Mouse (Mus musculus): ENCODE data around the gene Ccdc82. TPM values are rescaled to one million over a fixed set of nuclear protein-coding genes. Genes with fewer than 3 reads are reported as not detected.

Ccdc82 gene
- polyA plus RNA-seq (2012; rRNA removed) = 13.4 and 14.7 TPM in 2 replicates
- 8.2 TPM in 2 replicates for polyA plus RNA-seq (2014; fragmentation: Nextera tagmentation; extraction: Ambion mirVana)

GRCm38 (mm10) chr9:13246815-13247638 is at the start of gene Ccdc82:
Ccdc82 (plus strand) TSS chr9:13246955.
- H3K4me3 ChIP-seq (replicated peaks; ENCODE audit: low read length) = peak within 1 kb of the TSS; percentile 54
- H3K27ac ChIP-seq (replicated peaks; ENCODE audit: low read depth, low read length) = peak within 1 kb of the TSS; percentile 70
- no peaks in the 10 kb centered on the region for H3K36me3 ChIP-seq (ENCODE audit: control insufficient read depth, insufficient read depth, low read length)
- peak within 1 kb of the TSS; percentile 86 for H3K4me2 ChIP-seq (replicated peaks; ENCODE audit: low read depth, low read length, severe bottlenecking)
- H3K27me3 ChIP-seq (ENCODE audit: control insufficient read depth, insufficient read depth, low read length) = no peaks in the 10 kb centered on the region
- H3K4me1 ChIP-seq (ENCODE audit: control insufficient read depth, insufficient read depth, low read length) = peaks cover 10% of the 10 kb centered on the region
- peak within 1 kb of the TSS; percentile 63 for H3K9ac ChIP-seq (ENCODE audit: low read depth, low read length, severe bottlenecking)
- DNase-seq (ENCODE audit: low spot score) = peak; percentile 90
- H3K9me3 ChIP-seq (ENCODE audit: control insufficient read depth, low read length) = no peaks in the 10 kb centered on the region; the same call in 1 of the 2 replicates
- WGBS = 6% methylated on average over 17 of the region's 39 CpGs
- peak; percentile 98 for ATAC-seq (ENCODE audit: low FRiP score, low read depth)
- peak; percentile 58; the same call in 1 of the 2 replicates for TF ChIP-seq POLR2A (IDR thresholded peaks at IDR 0.05; ENCODE audit: borderline replicate concordance, extremely low read depth, insufficient read depth, insufficient read length)

- ATAC-seq (ENCODE audit: low FRiP score, low read depth) = no peak
- no peak overlapping the region for H3K9ac ChIP-seq (ENCODE audit: low read depth, low read length, severe bottlenecking)
- no peaks in the 10 kb centered on the region for H3K27me3 ChIP-seq (ENCODE audit: control insufficient read depth, insufficient read depth, low read length)
- 67% methylated on average over 3 of the region's 3 CpGs for WGBS
- H3K9me3 ChIP-seq (ENCODE audit: control insufficient read depth, low read length) = no peaks in the 10 kb centered on the region
- DNase-seq (ENCODE audit: low spot score) = no peak
- no peak overlapping the region for H3K4me2 ChIP-seq (replicated peaks; ENCODE audit: low read depth, low read length, severe bottlenecking)
- H3K27ac ChIP-seq (replicated peaks; ENCODE audit: low read depth, low read length) = no peak overlapping the region
- no peaks in the 10 kb centered on the region for H3K36me3 ChIP-seq (ENCODE audit: control insufficient read depth, insufficient read depth, low read length)
- no peaks in the 10 kb centered on the region for H3K4me1 ChIP-seq (ENCODE audit: control insufficient read depth, insufficient read depth, low read length)
- no peak for TF ChIP-seq POLR2A (IDR thresholded peaks at IDR 0.05; ENCODE audit: borderline replicate concordance, extremely low read depth, insufficient read depth, insufficient read length)
- H3K4me3 ChIP-seq (replicated peaks; ENCODE audit: low read length) = no peak overlapping the region
Measured at GRCm38 (mm10) chr9:13200079-13200478, 46.7 kb upstream of the Ccdc82 start.

GRCm38 (mm10) chr9:13203109-13203508 is 43.6 kb upstream of the Ccdc82 start:
- no peak for ATAC-seq (ENCODE audit: low FRiP score, low read depth)
- 74% methylated on average over 1 of the region's 1 CpGs for WGBS
- H3K4me1 ChIP-seq (ENCODE audit: control insufficient read depth, insufficient read depth, low read length) = no peaks in the 10 kb centered on the region
- no peak overlapping the region for H3K27ac ChIP-seq (replicated peaks; ENCODE audit: low read depth, low read length)
- no peak for DNase-seq (ENCODE audit: low spot score)
- TF ChIP-seq POLR2A (IDR thresholded peaks at IDR 0.05; ENCODE audit: borderline replicate concordance, extremely low read depth, insufficient read depth, insufficient read length) = no peak
- no peak overlapping the region for H3K9ac ChIP-seq (ENCODE audit: low read depth, low read length, severe bottlenecking)
- H3K4me3 ChIP-seq (replicated peaks; ENCODE audit: low read length) = no peak overlapping the region
- no peaks in the 10 kb centered on the region for H3K9me3 ChIP-seq (ENCODE audit: control insufficient read depth, low read length)
- no peaks in the 10 kb centered on the region for H3K27me3 ChIP-seq (ENCODE audit: control insufficient read depth, insufficient read depth, low read length)
- no peak overlapping the region for H3K4me2 ChIP-seq (replicated peaks; ENCODE audit: low read depth, low read length, severe bottlenecking)
- no peaks in the 10 kb centered on the region for H3K36me3 ChIP-seq (ENCODE audit: control insufficient read depth, insufficient read depth, low read length)

GRCm38 (mm10) chr9:13203681-13204080 is 43.1 kb upstream of the Ccdc82 start:
- 80% methylated on average over 5 of the region's 5 CpGs for WGBS

GRCm38 (mm10) chr9:13206369-13206768 is 40.4 kb upstream of the Ccdc82 start:
- 70% methylated on average over 2 of the region's 2 CpGs for WGBS
- Histone ChIP-seq H3K4me2 (replicated peaks; ENCODE audit: low read depth, low read length, severe bottlenecking) (no peak overlapping the region), H3K4me3 (replicated peaks; ENCODE audit: low read length) (no peak overlapping the region), H3K9ac (ENCODE audit: low read depth, low read length, severe bottlenecking) (no peak overlapping the region), H3K27ac (replicated peaks; ENCODE audit: low read depth, low read length) (no peak overlapping the region), H3K27me3 (ENCODE audit: control insufficient read depth, insufficient read depth, low read length) (no peaks in the 10 kb centered on the region), H3K4me1 (ENCODE audit: control insufficient read depth, insufficient read depth, low read length) (no peaks in the 10 kb centered on the region), H3K9me3 (ENCODE audit: control insufficient read depth, low read length) (no peaks in the 10 kb centered on the region), H3K36me3 (ENCODE audit: control insufficient read depth, insufficient read depth, low read length) (no peaks in the 10 kb centered on the region)
- no peak for TF ChIP-seq POLR2A (IDR thresholded peaks at IDR 0.05; ENCODE audit: borderline replicate concordance, extremely low read depth, insufficient read depth, insufficient read length)
- ATAC-seq (ENCODE audit: low FRiP score, low read depth) (no peak), DNase-seq (ENCODE audit: low spot score) (no peak)

More at GRCm38 (mm10) chr9:13203681-13204080, 43.1 kb upstream of the Ccdc82 start:
- Histone ChIP-seq H3K27me3 (ENCODE audit: control insufficient read depth, insufficient read depth, low read length) (no peaks in the 10 kb centered on the region), H3K9me3 (ENCODE audit: control insufficient read depth, low read length) (no peaks in the 10 kb centered on the region), H3K36me3 (ENCODE audit: control insufficient read depth, insufficient read depth, low read length) (no peaks in the 10 kb centered on the region), H3K4me1 (ENCODE audit: control insufficient read depth, insufficient read depth, low read length) (no peaks in the 10 kb centered on the region), H3K4me3 (replicated peaks; ENCODE audit: low read length) (no peak overlapping the region), H3K27ac (replicated peaks; ENCODE audit: low read depth, low read length) (no peak overlapping the region), H3K9ac (ENCODE audit: low read depth, low read length, severe bottlenecking) (no peak overlapping the region), H3K4me2 (replicated peaks; ENCODE audit: low read depth, low read length, severe bottlenecking) (no peak overlapping the region)
- no peak for TF ChIP-seq POLR2A (IDR thresholded peaks at IDR 0.05; ENCODE audit: borderline replicate concordance, extremely low read depth, insufficient read depth, insufficient read length)
- DNase-seq (ENCODE audit: low spot score) = no peak
- no peak for ATAC-seq (ENCODE audit: low FRiP score, low read depth)

Measured in limb, embryonic 14.5 days (tissue).